Mouse (Mus musculus): ENCODE results near the gene Ran.

GRCm38 (mm10) chr5:129006031-129006788 is 13.7 kb upstream of the Ran start:
- no peak for TF ChIP-seq CTCF (IDR thresholded peaks at IDR 0.05; ENCODE audit: extremely low read depth, insufficient read depth, insufficient read length, insufficient replicate concordance)
- no peak for TF ChIP-seq POLR2A (IDR thresholded peaks at IDR 0.05; ENCODE audit: low read depth, low read length)
